Mouse (Mus musculus): Measurements from ENCODE around the gene Gsta2. TPM values are rescaled to one million over a fixed set of nuclear protein-coding genes. Genes with fewer than 3 reads are reported as not detected.

Gsta2 gene
- polyA plus RNA-seq, 1 experiment: not detected

DNA sequence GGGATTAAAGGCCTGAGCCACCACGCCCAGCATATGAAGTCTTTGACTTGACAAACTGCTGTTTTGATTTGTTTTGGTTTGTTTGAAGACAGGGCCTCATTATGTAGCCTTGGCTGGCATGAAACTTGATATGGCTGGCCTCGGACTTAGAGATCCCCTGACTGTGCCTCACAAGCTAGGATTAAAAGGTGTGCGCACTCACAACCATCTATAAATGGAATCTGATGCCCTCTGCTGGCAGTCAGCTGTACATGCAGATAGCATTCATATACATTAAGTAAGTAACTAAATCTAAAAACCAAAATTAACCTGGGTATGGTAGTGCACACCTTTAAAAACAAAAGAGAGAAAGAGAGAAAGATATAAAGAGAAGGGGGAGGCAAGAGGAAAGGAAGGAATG lies 30.3 kb upstream of the Gsta2 start:
- H3K36me3 ChIP-seq (replicated peaks; ENCODE audit: low read length): no peaks in the 10 kb centered on the region
- H3K27me3 ChIP-seq (replicated peaks): peaks cover 20% of the 10 kb centered on the region
- no peaks in the 10 kb centered on the region; the same call in 1 of the 2 replicates for H3K4me1 ChIP-seq
- H3K9me3 ChIP-seq: peaks cover 5% of the 10 kb centered on the region; the same call in 1 of the 2 replicates
- H3K4me3 ChIP-seq (replicated peaks): no peak overlapping the region
- TF ChIP-seq GATA1 (IDR thresholded peaks at IDR 0.05; ENCODE audit: borderline replicate concordance, low read length) (no peak), FLI1 (IDR thresholded peaks at IDR 0.05; ENCODE audit: low read length) (no peak)

DNA sequence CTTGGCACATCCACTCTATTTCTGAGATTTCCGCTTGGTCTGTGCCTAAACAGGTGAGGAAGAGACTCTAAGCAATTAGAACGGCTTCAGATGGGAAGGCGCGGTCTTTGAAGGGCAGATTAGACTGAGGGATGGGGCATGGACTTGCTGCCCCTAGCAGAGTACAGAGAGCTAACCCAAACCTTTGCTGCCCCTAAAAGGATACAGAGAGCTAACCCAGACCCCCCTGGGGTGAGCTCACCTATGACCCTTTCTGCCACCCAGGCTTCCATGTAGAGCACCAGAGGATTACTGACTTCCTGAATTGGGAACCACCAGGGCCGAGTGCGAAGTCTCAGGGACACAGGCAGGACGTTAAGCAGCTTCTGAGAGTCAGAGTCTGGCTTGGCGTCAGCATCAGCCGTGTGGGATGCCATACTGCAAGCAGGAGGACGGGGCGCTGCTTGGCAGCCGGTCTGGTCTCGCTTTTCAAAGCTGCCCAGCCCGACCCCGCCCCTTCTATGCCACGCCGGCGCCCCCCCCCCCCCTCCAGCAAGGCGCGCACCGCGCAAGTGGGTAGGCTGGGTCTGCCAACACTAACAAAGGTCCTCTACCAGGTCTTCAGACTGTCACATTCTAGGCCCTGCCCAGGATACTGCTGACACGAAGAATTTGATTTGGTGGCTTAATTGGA lies 22.7 kb upstream of the Gsta2 start, which contains the start of gene Ooep:
Gene Ooep, minus strand, starts transcription at position 613 of the 673 bp plus-strand sequence.
- Histone ChIP-seq H3K4me3 (replicated peaks) (peak within 1 kb of the TSS; percentile 78), H3K27me3 (replicated peaks) (peaks cover 47% of the 10 kb centered on the region), H3K36me3 (replicated peaks; ENCODE audit: low read length) (no peaks in the 10 kb centered on the region), H3K9me3 (no peaks in the 10 kb centered on the region), H3K4me1 (peaks cover 8% of the 10 kb centered on the region)
- TF ChIP-seq GATA1 (IDR thresholded peaks at IDR 0.05; ENCODE audit: borderline replicate concordance, low read length): no peak
- TF ChIP-seq FLI1 (IDR thresholded peaks at IDR 0.05; ENCODE audit: low read length): no peak

DNA sequence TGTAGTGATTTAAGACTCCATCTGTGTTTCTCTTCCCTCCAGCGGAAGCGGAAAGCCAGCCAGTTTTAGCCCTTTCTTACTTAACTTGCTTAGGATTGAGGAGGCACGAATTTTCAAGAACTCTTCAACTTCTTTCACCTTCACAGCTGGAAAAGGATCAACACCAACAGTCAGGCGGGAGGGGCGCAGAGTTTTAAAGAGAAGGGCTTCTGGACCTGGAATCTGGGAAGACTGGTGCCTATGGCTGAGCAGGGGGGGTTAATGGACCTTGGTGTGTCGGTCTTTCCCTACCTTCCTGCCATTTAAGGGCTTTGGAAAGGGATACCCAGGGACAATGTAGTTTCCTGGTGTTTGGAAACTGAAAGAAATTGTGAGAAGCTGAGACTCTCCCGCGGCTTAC lies 22.0 kb upstream of the Gsta2 start:
- no peaks in the 10 kb centered on the region for H3K36me3 ChIP-seq (replicated peaks; ENCODE audit: low read length)
- peaks cover 8% of the 10 kb centered on the region for H3K4me1 ChIP-seq
- no peak for TF ChIP-seq FLI1 (IDR thresholded peaks at IDR 0.05; ENCODE audit: low read length)
- TF ChIP-seq GATA1 (IDR thresholded peaks at IDR 0.05; ENCODE audit: borderline replicate concordance, low read length): no peak
- H3K9me3 ChIP-seq: no peaks in the 10 kb centered on the region
- H3K27me3 ChIP-seq (replicated peaks): peaks cover 51% of the 10 kb centered on the region
- H3K4me3 ChIP-seq (replicated peaks): no peak overlapping the region

- Histone ChIP-seq H3K9me3 (no peaks in the 10 kb centered on the region), H3K27me3 (replicated peaks) (peaks cover 50% of the 10 kb centered on the region), H3K36me3 (replicated peaks; ENCODE audit: low read length) (no peaks in the 10 kb centered on the region), H3K4me3 (replicated peaks) (no peak overlapping the region), H3K4me1 (peaks cover 8% of the 10 kb centered on the region)
- TF ChIP-seq GATA1 (IDR thresholded peaks at IDR 0.05; ENCODE audit: borderline replicate concordance, low read length) (no peak), FLI1 (IDR thresholded peaks at IDR 0.05; ENCODE audit: low read length) (no peak)
These were observed 19.9 kb upstream of the Gsta2 start for GRCm38 (mm10) chr9:78375486-78375885.

DNA sequence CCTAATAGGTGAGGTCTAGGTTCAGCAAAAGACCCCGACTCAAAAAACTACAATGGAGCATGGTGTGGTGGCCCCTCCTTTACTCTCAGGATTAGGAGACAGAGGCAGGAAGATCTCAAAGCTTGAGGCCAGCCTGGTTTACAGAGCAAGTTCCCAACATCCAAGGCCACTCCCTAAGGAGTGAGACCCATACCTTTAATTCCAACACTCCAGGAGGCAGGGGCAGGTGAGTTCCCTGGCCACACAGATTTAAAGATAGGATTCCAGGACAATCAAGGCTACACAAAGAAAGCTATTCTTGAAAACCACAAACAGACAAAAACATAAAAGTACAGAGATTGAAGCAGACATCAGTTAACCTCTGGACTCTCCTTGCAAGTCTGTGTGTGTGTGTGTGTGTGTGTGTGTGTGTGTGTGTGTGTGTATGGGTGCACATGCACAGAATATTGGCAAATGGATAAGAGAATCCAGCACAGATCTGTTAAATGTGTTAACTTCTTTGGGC lies 19.3 kb upstream of the Gsta2 start:
- no peak for TF ChIP-seq GATA1 (IDR thresholded peaks at IDR 0.05; ENCODE audit: borderline replicate concordance, low read length)
- TF ChIP-seq FLI1 (IDR thresholded peaks at IDR 0.05; ENCODE audit: low read length): no peak
- Histone ChIP-seq H3K9me3 (no peaks in the 10 kb centered on the region), H3K36me3 (replicated peaks; ENCODE audit: low read length) (no peaks in the 10 kb centered on the region), H3K27me3 (replicated peaks) (peaks cover 47% of the 10 kb centered on the region), H3K4me3 (replicated peaks) (no peak overlapping the region), H3K4me1 (peaks cover 8% of the 10 kb centered on the region)

DNA sequence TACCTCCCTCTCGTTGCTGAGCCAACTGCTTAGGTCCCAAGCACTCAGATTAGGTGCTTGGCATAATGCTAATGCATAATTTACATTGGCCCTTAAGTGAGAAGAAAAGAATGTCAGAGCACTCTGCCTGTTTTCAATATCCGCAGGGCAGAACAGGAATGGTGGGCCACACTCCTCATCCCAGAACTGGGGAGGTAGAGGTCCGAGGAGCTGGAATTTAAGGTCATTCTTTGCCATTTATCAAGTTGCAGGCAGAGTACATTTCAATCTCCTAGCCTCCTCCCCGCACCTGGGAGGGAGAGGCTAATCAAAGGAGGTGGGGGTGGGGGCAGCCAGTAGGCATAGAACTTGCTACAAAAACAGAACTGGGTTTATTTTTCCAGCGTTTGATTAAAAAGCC lies 18.8 kb upstream of the Gsta2 start:
- Histone ChIP-seq H3K36me3 (replicated peaks; ENCODE audit: low read length) (no peaks in the 10 kb centered on the region), H3K4me1 (peaks cover 8% of the 10 kb centered on the region), H3K9me3 (no peaks in the 10 kb centered on the region), H3K27me3 (replicated peaks) (peaks cover 42% of the 10 kb centered on the region), H3K4me3 (replicated peaks) (no peak overlapping the region)
- TF ChIP-seq FLI1 (IDR thresholded peaks at IDR 0.05; ENCODE audit: low read length): no peak
- no peak for TF ChIP-seq GATA1 (IDR thresholded peaks at IDR 0.05; ENCODE audit: borderline replicate concordance, low read length)

DNA sequence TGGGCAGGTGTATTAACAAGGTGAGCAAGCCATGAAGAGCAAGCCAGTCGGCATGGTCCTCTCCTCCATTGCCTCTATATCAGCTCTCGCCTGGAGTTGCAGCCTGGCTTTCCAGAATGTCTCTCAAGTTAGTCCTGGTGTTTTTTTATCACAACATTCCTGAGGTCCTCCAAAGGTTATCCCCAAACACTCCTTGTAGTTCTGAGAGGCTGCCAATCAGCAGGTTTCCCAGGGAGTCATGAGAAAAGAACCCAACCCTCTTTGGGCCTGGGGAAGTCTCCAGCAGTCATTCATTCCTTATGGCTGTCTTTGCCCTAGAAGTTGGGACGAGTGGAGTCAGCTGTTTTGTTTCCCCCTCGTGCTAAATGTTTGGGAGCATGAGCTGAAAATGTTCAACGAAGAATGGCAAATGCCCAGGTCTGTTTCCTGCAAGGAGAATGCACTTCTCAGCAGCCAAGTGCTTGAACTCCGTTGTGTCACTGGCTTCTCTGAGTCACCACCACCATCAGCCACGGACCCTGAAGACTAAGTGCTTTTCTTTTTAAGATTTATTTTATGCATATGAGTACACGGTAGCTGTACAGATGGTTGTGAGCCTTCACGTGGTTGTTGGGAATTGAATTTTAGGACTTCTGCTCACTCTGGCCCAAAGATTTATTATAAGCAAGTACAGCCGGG lies 17.4 kb upstream of the Gsta2 start:
- Histone ChIP-seq H3K4me1 (peaks cover under 1% of the 10 kb centered on the region; the same call in 1 of the 2 replicates), H3K36me3 (replicated peaks; ENCODE audit: low read length) (no peaks in the 10 kb centered on the region), H3K4me3 (replicated peaks) (no peak overlapping the region), H3K9me3 (no peaks in the 10 kb centered on the region), H3K27me3 (replicated peaks) (peaks cover 34% of the 10 kb centered on the region)
- TF ChIP-seq GATA1 (IDR thresholded peaks at IDR 0.05; ENCODE audit: borderline replicate concordance, low read length): no peak
- no peak for TF ChIP-seq FLI1 (IDR thresholded peaks at IDR 0.05; ENCODE audit: low read length)

DNA sequence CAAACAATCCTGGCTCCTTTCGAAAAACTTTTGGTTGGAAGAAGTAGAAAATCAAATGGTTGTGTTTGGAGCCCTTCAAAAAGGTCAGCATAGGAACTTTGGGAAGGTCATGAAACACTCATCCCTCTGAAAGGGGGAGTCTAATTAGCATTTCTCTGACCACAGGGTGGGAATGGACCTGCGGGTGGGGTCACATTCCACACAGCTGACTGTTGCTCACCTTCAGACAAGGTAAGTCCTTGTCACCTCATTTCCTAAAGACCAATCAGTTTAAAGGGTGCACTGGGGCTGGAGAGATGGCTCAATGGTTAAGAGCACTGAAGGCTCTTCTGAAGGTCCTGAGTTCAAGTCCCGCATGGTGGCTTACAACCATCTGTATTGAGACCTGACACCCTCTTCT lies 15.9 kb upstream of the Gsta2 start:
- Histone ChIP-seq H3K9me3 (no peaks in the 10 kb centered on the region), H3K4me1 (no peaks in the 10 kb centered on the region; the same call in 1 of the 2 replicates), H3K27me3 (replicated peaks) (peaks cover 24% of the 10 kb centered on the region), H3K36me3 (replicated peaks; ENCODE audit: low read length) (no peaks in the 10 kb centered on the region), H3K4me3 (replicated peaks) (no peak overlapping the region)
- TF ChIP-seq GATA1 (IDR thresholded peaks at IDR 0.05; ENCODE audit: borderline replicate concordance, low read length): no peak
- no peak for TF ChIP-seq FLI1 (IDR thresholded peaks at IDR 0.05; ENCODE audit: low read length)

DNA sequence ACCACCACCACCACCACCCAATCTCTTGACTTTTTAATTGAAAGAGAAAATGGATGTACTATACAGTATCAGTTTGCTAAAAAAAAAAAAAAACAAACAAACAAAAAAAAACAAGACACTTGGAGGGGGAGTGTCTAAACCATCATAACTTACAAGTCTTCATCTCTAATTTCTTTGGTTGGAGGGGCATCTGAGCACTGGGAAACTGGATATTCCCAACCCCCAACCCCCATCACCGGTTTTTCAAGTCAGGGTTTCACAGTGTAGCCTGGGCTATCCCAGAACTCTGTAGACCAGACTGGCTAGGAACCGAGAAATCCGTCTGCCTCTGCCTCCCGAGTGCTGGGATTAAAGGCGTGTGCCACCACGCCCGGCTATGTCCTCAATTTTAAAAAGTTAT lies 14.2 kb upstream of the Gsta2 start:
- peaks cover 19% of the 10 kb centered on the region for H3K27me3 ChIP-seq (replicated peaks)
- peaks cover 7% of the 10 kb centered on the region for H3K4me1 ChIP-seq
- H3K4me3 ChIP-seq (replicated peaks): no peak overlapping the region
- TF ChIP-seq FLI1 (IDR thresholded peaks at IDR 0.05; ENCODE audit: low read length) (no peak), GATA1 (IDR thresholded peaks at IDR 0.05; ENCODE audit: borderline replicate concordance, low read length) (no peak)
- H3K36me3 ChIP-seq (replicated peaks; ENCODE audit: low read length): no peaks in the 10 kb centered on the region
- H3K9me3 ChIP-seq: no peaks in the 10 kb centered on the region

GRCm38 (mm10) chr9:78369349-78369748 lies 13.8 kb upstream of the Gsta2 start:
- TF ChIP-seq GATA1 (IDR thresholded peaks at IDR 0.05; ENCODE audit: borderline replicate concordance, low read length) (no peak), FLI1 (IDR thresholded peaks at IDR 0.05; ENCODE audit: low read length) (no peak)
- no peaks in the 10 kb centered on the region for H3K9me3 ChIP-seq

More at GRCm38 (mm10) chr9:78369349-78369748, 13.8 kb upstream of the Gsta2 start:
- H3K4me3 ChIP-seq (replicated peaks): no peak overlapping the region
- no peaks in the 10 kb centered on the region for H3K36me3 ChIP-seq (replicated peaks; ENCODE audit: low read length)
- peaks cover 17% of the 10 kb centered on the region for H3K27me3 ChIP-seq (replicated peaks)
- H3K4me1 ChIP-seq: peaks cover 7% of the 10 kb centered on the region
